Mouse (Mus musculus): ENCODE measurements around the gene Appl2.
"Not testable (repeated sequence)": the region's sequence is repeated elsewhere in the genome, so short reads cannot be mapped to it uniquely, and the experiment has no call there.

The Appl2 gene

GRCm38 (mm10) chr10:83648131-83649020, at the start of gene Appl2:
Gene Appl2 (minus strand): TSS chr10:83648738.
- DNase-seq (ENCODE audit: low read depth in 2 of 2, low spot score in 2 of 2), result peak; percentile 55 to 59

- no peak for DNase-seq (ENCODE audit: low read depth in 2 of 2, low spot score in 2 of 2)
Measured at GRCm38 (mm10) chr10:83696226-83696625, 47.7 kb upstream of the Appl2 start.

- DNase-seq (ENCODE audit: low read depth in 2 of 2, low spot score in 2 of 2), result no peak
Measured at GRCm38 (mm10) chr10:83692175-83692895, 43.8 kb upstream of the Appl2 start.

- DNase-seq (ENCODE audit: low read depth in 2 of 2, low spot score in 2 of 2), result peak in 1 of 2 experiments; percentile 8
Measured at GRCm38 (mm10) chr10:83688215-83688614, 39.7 kb upstream of the Appl2 start.

GRCm38 (mm10) chr10:83681334-83681733, 32.8 kb upstream of the Appl2 start:
- no peak for DNase-seq (ENCODE audit: low read depth in 2 of 2, low spot score in 2 of 2)

GRCm38 (mm10) chr10:83666556-83666955, 18.0 kb upstream of the Appl2 start:
- DNase-seq (ENCODE audit: low read depth in 2 of 2, low spot score in 2 of 2), result no peak

GRCm38 (mm10) chr10:83661925-83662324, 13.4 kb upstream of the Appl2 start:
- DNase-seq (ENCODE audit: low read depth in 2 of 2, low spot score in 2 of 2), result no peak

GRCm38 (mm10) chr10:83660605-83661004, 12.1 kb upstream of the Appl2 start:
- DNase-seq (ENCODE audit: low read depth in 2 of 2, low spot score in 2 of 2), result no peak

- DNase-seq (ENCODE audit: low read depth in 2 of 2, low spot score in 2 of 2), result no peak
Measured at GRCm38 (mm10) chr10:83654591-83654990, 6.1 kb upstream of the Appl2 start.

- not testable (repeated sequence) for DNase-seq (ENCODE audit: low read depth in 2 of 2, low spot score in 2 of 2)
Measured at GRCm38 (mm10) chr10:83652205-83652866, 3.8 kb upstream of the Appl2 start.

GRCm38 (mm10) chr10:83649037-83649436, 499 bp upstream of the Appl2 start:
- DNase-seq (ENCODE audit: low read depth in 2 of 2, low spot score in 2 of 2), result no peak

- DNase-seq (ENCODE audit: low read depth in 2 of 2, low spot score in 2 of 2), result no peak
Measured at GRCm38 (mm10) chr10:83646351-83646885, 2.1 kb downstream of the Appl2 start.

GRCm38 (mm10) chr10:83645716-83645990, 2.9 kb downstream of the Appl2 start:
- no peak for DNase-seq (ENCODE audit: low read depth in 2 of 2, low spot score in 2 of 2)

- no peak for DNase-seq (ENCODE audit: low read depth in 2 of 2, low spot score in 2 of 2)
Measured at GRCm38 (mm10) chr10:83644865-83645715, 3.4 kb downstream of the Appl2 start.

GRCm38 (mm10) chr10:83644167-83644566, 4.4 kb downstream of the Appl2 start:
- DNase-seq (ENCODE audit: low read depth in 2 of 2, low spot score in 2 of 2), result peak; percentile 19 to 30

GRCm38 (mm10) chr10:83641641-83642040, 6.9 kb downstream of the Appl2 start:
- DNase-seq (ENCODE audit: low read depth in 2 of 2, low spot score in 2 of 2), result no peak

GRCm38 (mm10) chr10:83639881-83640386, 8.6 kb downstream of the Appl2 start:
- no peak for DNase-seq (ENCODE audit: low read depth in 2 of 2, low spot score in 2 of 2)

GRCm38 (mm10) chr10:83637295-83637694, 11.2 kb downstream of the Appl2 start:
- DNase-seq (ENCODE audit: low read depth in 2 of 2, low spot score in 2 of 2), result no peak

GRCm38 (mm10) chr10:83636191-83636590, 12.3 kb downstream of the Appl2 start:
- no peak for DNase-seq (ENCODE audit: low read depth in 2 of 2, low spot score in 2 of 2)

- DNase-seq (ENCODE audit: low read depth in 2 of 2, low spot score in 2 of 2), result no peak
Measured at GRCm38 (mm10) chr10:83634461-83634860, 14.1 kb downstream of the Appl2 start.

Measured in CD8-positive naive resting alpha-beta T cell, adult 2 months (primary cell).